Mouse (Mus musculus) heart, embryonic 12.5 days (tissue): ENCODE data around the gene Eipr1. TPM values are rescaled to one million over a fixed set of nuclear protein-coding genes. Genes with fewer than 3 reads are reported as not detected.

Experiments used
- ATAC-seq: fragments of 200-750 bp; cut with Nextera tagmentation; 2 replicates; pipeline ENCODE4 v1.8.0; 2017; ENCODE audit warnings: moderate TSS enrichment, moderate library complexity; ENCODE audit not compliant: insufficient number of reproducible peaks, low FRiP score
- H3K27ac ChIP-seq: fragments of 300-500 bp; sonication (generic); 2 replicates; pipeline ENCODE4 v1.5.1; 2016; ENCODE audit warnings: mild to moderate bottlenecking, moderate library complexity; ENCODE audit not compliant: poor library complexity, severe bottlenecking
- H3K27me3 ChIP-seq: fragments of 300-500 bp; sonication (generic); replicated peaks from 2 replicates; pipeline ENCODE4 v1.6.1; 2016; ENCODE audit warnings: mild to moderate bottlenecking, moderate library complexity
- H3K36me3 ChIP-seq: fragments of 300-500 bp; sonication (generic); 2 replicates; pipeline ENCODE4 v1.6.1; 2016; ENCODE audit warnings: mild to moderate bottlenecking, moderate library complexity
- H3K4me1 ChIP-seq: fragments of 300-500 bp; sonication (generic); replicated peaks from 2 replicates; pipeline ENCODE4 v1.6.1; 2016; ENCODE audit warnings: mild to moderate bottlenecking
- H3K4me2 ChIP-seq: fragments of 300-500 bp; sonication (generic); 2 replicates; pipeline ENCODE4 v1.6.1; 2016; ENCODE audit warnings: mild to moderate bottlenecking, moderate library complexity
- H3K4me3 ChIP-seq: fragments of 300-500 bp; sonication (generic); 2 replicates; pipeline ENCODE4 v1.5.1; 2016; ENCODE audit warnings: mild to moderate bottlenecking
- H3K9ac ChIP-seq: fragments of 300-500 bp; sonication (generic); 2 replicates; pipeline ENCODE4 v1.6.1; 2016; ENCODE audit warnings: mild to moderate bottlenecking, moderate library complexity
- H3K9me3 ChIP-seq: fragments of 300-500 bp; sonication (generic); replicated peaks from 2 replicates; pipeline ENCODE4 v1.6.1; 2016; ENCODE audit warnings: mild to moderate bottlenecking, moderate library complexity
- WGBS: fragments of 180-500 bp; shearing (Covaris S2); methylation state at CpG from one replicate; pipeline ENCODE4 v1.1.7; 2016; 5-methylcytosine and 5-hydroxymethylcytosine counted together
- polyA plus RNA-seq: library from polyadenylated mRNA; unstranded; fragments of >200 nt; fragmentation: Nextera tagmentation; extraction: Ambion mirVana; gene quantifications from 2 replicates; pipeline ENCODE4 v1.2.1, GENCODE M21; 2016

The Eipr1 gene
- polyA plus RNA-seq, 1 experiment from 2014 or later, result 20.9 TPM

DNA sequence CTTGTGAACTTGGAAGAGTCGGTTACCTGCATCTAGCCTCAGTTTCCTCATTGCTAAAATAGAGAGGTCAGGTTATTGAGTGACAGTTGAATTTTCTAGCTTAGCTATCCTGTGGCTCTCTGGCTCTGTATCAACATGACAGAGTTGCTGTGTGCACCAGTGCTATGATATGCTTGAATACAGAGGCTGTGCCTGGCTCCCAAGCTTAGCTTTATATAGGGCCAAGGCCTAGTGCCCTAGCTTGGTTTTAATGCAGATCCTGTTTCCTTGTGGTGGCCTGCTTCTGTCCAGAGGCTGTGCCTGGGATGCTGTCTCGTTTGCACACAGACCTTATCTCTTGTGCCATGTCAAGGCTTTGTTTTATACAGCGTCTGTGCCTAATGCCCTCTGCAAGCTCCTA, 66.3 kb downstream of the Eipr1 start:
- H3K4me1 ChIP-seq, result peaks cover 20% of the 10 kb centered on the region
- no peak overlapping the region for H3K27ac ChIP-seq
- H3K36me3 ChIP-seq, result no peaks in the 10 kb centered on the region
- 0 out of 2 replicates have a peak, but pooled peaks cover 4% of the 10 kb centered on the region for H3K9me3 ChIP-seq
- no peak overlapping the region for H3K9ac ChIP-seq
- 28% methylated on average over 3 of the region's 3 CpGs for WGBS
- no peak for ATAC-seq
- H3K4me2 ChIP-seq, result no peak overlapping the region
- no peak overlapping the region for H3K4me3 ChIP-seq
- no peaks in the 10 kb centered on the region for H3K27me3 ChIP-seq

DNA sequence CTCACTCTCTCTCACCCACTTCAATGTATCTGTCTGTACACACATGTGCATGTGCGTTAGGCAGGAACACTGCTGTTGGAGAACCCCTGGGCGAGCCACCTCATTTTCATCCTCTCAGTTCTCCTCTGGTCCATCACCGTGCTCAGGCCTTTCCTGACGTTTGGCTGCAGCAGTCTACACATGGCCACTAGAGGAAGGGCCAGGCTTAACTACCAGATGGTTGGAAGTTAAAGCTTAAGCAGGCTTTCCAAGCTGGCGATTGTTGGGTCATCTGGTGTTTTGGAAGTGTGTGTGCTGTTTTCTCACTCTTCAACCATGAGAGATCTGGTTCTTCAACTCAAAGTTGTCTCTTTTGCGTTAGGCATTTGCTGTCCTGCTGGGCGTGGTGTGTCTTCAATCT, 71.9 kb downstream of the Eipr1 start:
- H3K4me2 ChIP-seq, result no peak overlapping the region
- no peaks in the 10 kb centered on the region for H3K27me3 ChIP-seq
- H3K4me3 ChIP-seq, result no peak overlapping the region
- ATAC-seq, result no peak
- H3K4me1 ChIP-seq, result no peaks in the 10 kb centered on the region
- no peaks in the 10 kb centered on the region for H3K9me3 ChIP-seq
- no peak overlapping the region for H3K27ac ChIP-seq
- no peak overlapping the region for H3K9ac ChIP-seq
- H3K36me3 ChIP-seq, result no peaks in the 10 kb centered on the region
- 89% methylated on average over 7 of the region's 7 CpGs for WGBS

DNA sequence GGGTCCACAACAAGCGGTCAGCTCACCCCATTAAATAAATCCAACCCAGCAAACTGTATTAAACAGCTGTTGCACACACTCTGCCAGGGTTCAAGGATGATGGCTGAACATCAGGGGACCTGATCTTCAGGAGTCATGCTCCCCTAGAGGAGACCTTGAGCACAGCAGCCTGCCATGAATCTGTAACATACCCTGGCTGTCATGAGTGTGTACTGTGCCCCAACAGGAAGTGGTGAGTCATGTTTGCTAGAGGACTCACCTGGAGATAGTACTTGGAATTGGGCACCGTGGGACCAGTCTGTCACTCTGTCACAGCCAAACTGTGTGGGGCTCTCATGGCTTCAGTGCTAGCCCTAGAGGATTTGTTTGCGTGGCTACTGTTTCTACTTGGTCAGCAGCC, 77.9 kb downstream of the Eipr1 start:
- Histone ChIP-seq H3K9ac (no peak overlapping the region), H3K9me3 (no peaks in the 10 kb centered on the region), H3K4me2 (no peak overlapping the region), H3K36me3 (peaks cover 7% of the 10 kb centered on the region; the same call in 1 of the 2 replicates), H3K27me3 (no peaks in the 10 kb centered on the region), H3K4me1 (0 out of 2 replicates have a peak, but pooled peaks cover 4% of the 10 kb centered on the region), H3K27ac (no peak overlapping the region), H3K4me3 (no peak overlapping the region)
- WGBS, result 80% methylated on average over 3 of the region's 3 CpGs
- peak; percentile 57; the same call in 1 of the 2 replicates for ATAC-seq

DNA sequence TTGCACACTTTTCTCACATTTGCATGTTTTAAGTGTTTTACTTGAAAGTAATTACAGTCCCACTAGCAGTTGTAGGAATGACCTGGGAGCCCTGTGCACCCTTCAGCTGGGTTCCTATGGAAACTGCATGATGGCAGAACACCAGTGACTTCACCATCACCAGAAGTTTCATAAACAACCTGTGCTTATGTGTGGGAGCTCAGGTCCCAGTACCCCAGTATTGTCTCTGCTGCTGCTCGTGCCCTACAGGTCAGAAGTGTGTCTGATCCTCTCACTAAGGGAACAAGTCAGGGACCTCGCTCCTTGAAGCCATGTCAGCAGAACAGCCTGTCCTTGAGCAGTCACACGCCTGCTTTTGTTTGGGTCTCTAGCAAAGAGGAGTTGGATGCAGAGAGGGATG, 78.9 kb downstream of the Eipr1 start:
- 81% methylated on average over 3 of the region's 3 CpGs for WGBS
- no peak overlapping the region for H3K4me3 ChIP-seq
- H3K4me2 ChIP-seq, result no peak overlapping the region
- no peaks in the 10 kb centered on the region for H3K27me3 ChIP-seq
- H3K4me1 ChIP-seq, result 0 out of 2 replicates have a peak, but pooled peaks cover 4% of the 10 kb centered on the region
- no peak overlapping the region for H3K27ac ChIP-seq
- peaks cover 7% of the 10 kb centered on the region; the same call in 1 of the 2 replicates for H3K36me3 ChIP-seq
- H3K9me3 ChIP-seq, result no peaks in the 10 kb centered on the region
- ATAC-seq, result no peak
- H3K9ac ChIP-seq, result no peak overlapping the region

DNA sequence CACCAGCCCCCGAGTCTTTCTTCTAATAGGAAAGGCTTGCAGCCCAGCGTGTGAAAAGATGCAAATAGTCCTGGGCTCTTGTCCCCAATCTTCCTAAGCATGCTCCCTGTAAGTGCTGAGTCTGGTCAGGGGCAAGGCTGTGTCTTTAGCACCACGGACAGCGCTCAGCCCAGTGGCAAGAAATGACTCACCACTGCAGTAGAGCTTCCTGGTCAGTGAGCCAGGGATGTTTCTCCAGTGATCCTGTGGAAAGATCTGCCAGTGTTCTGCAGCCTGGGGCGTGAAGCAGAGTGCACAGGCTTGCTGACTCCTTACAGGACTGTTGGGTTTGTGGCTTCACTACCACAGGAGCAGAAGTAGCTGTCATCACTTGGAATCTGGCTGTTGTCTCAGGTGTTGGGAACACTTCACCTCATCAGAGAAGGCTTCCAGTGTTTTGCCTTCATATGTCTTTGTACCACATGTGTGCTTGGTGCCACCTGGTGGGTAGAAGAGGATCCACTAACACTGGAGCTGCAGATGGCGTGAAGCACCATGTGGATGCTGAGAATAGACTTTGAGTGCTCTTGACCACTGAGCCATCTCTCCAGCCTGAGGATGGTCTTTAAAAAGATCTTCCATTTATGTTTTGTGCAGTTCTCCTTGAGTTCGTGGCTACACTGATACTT, 79.6 kb downstream of the Eipr1 start:
- Histone ChIP-seq H3K4me3 (no peak overlapping the region), H3K4me1 (0 out of 2 replicates have a peak, but pooled peaks cover 4% of the 10 kb centered on the region), H3K27me3 (no peaks in the 10 kb centered on the region), H3K4me2 (no peak overlapping the region), H3K9ac (no peak overlapping the region), H3K9me3 (no peaks in the 10 kb centered on the region), H3K36me3 (peaks cover 7% of the 10 kb centered on the region; the same call in 1 of the 2 replicates), H3K27ac (no peak overlapping the region)
- 30% methylated on average over 7 of the region's 7 CpGs for WGBS
- ATAC-seq, result peak; percentile 66; the same call in 1 of the 2 replicates

DNA sequence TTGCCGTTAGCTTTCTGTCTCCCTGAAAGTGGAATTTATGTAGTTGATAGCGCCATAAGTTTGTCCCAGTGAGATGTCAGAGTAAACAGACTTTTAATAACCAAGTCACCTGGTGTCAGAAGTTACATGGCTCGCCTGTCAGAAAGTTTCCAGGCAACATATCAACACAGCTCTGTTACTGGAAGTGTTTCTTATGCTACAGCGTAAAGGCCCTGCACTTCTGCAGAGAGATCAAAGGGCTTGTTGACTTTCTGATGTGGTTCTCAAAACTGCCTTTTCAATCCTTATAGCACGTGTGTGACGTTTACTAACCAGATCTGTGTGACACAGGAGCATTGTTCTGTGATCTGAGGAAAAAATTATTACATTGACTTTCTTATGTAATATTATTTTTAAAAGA, 82.7 kb downstream of the Eipr1 start:
- H3K27me3 ChIP-seq, result no peaks in the 10 kb centered on the region
- 80% methylated on average over 6 of the region's 6 CpGs for WGBS

DNA sequence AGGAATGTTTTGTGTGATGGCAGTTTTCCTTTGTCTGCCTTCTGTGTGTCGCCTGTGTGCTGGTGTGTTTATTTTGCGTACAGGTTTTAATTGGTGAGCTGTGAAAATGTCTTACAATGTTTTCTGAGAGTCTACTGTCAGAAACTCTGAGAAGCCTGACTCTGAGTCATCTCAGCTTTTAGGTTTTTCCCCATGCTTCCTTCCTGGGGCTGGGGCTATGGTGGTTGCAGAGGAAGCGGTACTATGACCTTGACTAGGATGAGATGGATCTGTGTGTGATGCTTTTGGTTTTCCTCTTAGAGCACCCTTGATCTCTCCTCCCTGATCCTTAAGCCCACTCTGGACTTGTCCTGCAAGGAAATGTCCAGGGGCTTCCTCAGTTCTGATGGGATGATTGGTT, 84.1 kb downstream of the Eipr1 start:
- WGBS, result 86% methylated on average over 3 of the region's 3 CpGs

More for the DNA sequence above, 82.7 kb downstream of the Eipr1 start:
- Histone ChIP-seq H3K36me3 (peaks cover 4% of the 10 kb centered on the region; the same call in 1 of the 2 replicates), H3K9ac (no peak overlapping the region), H3K4me2 (no peak overlapping the region), H3K4me3 (no peak overlapping the region), H3K27ac (no peak overlapping the region), H3K9me3 (no peaks in the 10 kb centered on the region), H3K4me1 (peaks cover 20% of the 10 kb centered on the region)
- no peak for ATAC-seq

DNA sequence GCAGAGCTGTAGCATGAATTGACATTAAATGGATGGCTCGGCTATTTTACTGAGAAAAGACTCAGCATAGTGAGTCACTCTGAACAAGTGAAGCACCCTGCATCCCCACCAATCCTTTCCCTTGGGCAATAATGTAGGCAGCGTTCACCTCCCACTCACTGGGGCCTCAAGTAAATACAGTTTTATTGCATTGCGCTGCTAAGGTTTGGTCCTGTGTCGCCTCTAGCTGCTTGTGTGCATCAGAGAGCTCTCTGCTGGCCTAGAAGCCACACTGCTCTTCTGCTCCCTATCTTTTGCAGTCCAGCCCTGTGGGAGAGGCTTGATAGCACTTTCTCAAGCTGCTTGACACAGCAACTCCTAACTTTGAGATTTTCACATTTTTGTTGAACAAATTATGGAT, 86.7 kb downstream of the Eipr1 start:
- no peak overlapping the region for H3K4me3 ChIP-seq
- H3K9me3 ChIP-seq, result 0 out of 2 replicates have a peak, but pooled peaks cover 6% of the 10 kb centered on the region
- H3K36me3 ChIP-seq, result no peaks in the 10 kb centered on the region
- H3K27ac ChIP-seq, result no peak overlapping the region
- no peaks in the 10 kb centered on the region for H3K27me3 ChIP-seq
- peaks cover 23% of the 10 kb centered on the region for H3K4me1 ChIP-seq
- ATAC-seq, result no peak
- WGBS, result 73% methylated on average over 4 of the region's 4 CpGs
- no peak overlapping the region for H3K4me2 ChIP-seq
- H3K9ac ChIP-seq, result no peak overlapping the region

More for the DNA sequence above, 84.1 kb downstream of the Eipr1 start:
- no peak overlapping the region for H3K27ac ChIP-seq
- H3K4me3 ChIP-seq, result no peak overlapping the region
- peaks cover 20% of the 10 kb centered on the region for H3K4me1 ChIP-seq
- no peak for ATAC-seq
- H3K9ac ChIP-seq, result no peak overlapping the region
- H3K36me3 ChIP-seq, result no peaks in the 10 kb centered on the region
- no peaks in the 10 kb centered on the region for H3K27me3 ChIP-seq
- H3K9me3 ChIP-seq, result no peaks in the 10 kb centered on the region
- no peak overlapping the region for H3K4me2 ChIP-seq

DNA sequence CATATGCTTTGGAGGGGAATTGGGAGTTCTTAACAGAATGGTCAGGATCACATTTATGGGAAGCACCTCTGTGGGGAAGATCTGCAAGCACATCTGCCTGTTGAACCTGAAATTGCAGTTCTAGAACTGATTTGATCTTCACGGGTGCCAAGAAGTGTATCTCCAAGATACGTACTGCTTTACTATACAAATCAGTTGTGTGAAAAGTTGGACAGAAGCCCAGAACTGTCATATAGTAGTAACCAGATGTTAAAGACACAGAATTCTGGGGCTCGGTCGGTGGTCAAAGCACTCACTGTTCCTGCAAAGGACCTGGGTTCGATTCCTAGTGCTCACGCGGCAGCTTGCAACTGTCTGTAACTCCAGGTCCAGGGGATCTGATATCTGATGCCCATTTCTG, 87.4 kb downstream of the Eipr1 start:
- Histone ChIP-seq H3K9ac (no peak overlapping the region), H3K9me3 (0 out of 2 replicates have a peak, but pooled peaks cover 6% of the 10 kb centered on the region), H3K4me3 (no peak overlapping the region), H3K4me1 (peaks cover 23% of the 10 kb centered on the region), H3K4me2 (no peak overlapping the region), H3K36me3 (no peaks in the 10 kb centered on the region), H3K27ac (no peak overlapping the region), H3K27me3 (no peaks in the 10 kb centered on the region)
- ATAC-seq, result no peak
- WGBS, result 64% methylated on average over 7 of the region's 7 CpGs

DNA sequence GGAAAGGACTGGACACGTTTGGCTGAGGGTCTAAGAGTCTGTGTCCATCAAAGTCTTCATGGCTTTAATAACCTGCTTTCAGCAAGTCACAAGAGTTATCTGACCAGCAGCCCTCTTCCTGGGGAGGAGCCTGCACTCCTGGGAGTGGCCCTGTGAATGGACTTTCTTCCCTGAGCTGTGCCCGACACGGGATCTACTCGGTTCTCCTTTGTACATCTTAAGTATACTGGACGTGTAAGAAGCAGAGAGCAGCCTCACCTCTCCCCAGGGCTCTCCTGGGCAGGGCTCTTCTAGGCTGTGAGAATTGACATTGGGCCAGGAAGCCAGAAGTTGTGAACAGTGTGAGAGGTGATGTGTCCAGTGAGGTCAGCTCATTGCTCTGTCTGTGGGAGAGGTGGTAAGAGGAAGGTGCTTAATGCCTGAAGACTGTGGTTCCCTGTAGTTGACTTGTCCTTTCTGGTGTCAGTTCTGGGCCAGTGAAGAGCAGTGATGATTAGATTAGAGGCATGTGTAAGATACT, 89.6 kb downstream of the Eipr1 start:
- Histone ChIP-seq H3K4me2 (no peak overlapping the region), H3K27ac (no peak overlapping the region), H3K4me1 (peaks cover 23% of the 10 kb centered on the region), H3K9me3 (0 out of 2 replicates have a peak, but pooled peaks cover 6% of the 10 kb centered on the region), H3K36me3 (no peaks in the 10 kb centered on the region), H3K9ac (no peak overlapping the region), H3K4me3 (no peak overlapping the region), H3K27me3 (no peaks in the 10 kb centered on the region)
- 46% methylated on average over 5 of the region's 5 CpGs for WGBS
- no peak for ATAC-seq

DNA sequence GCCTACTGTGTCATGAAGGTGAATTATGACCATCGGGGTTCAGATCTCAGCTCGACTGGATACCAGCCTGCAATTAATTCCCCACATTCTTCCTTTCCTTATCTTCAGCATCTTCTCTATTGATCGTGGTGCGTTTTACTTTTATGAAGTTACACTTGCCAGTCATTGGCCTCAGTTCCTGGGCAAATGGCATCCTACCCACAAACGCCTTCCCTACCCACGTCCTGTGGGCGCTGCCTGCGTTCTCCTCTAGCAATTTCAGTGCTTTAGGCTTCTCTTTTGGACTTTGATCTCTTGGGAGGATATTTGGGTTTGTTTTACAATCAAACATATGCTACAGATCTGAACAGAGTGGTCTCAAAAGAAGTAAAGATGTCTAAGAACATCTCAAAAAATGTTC, 94.2 kb downstream of the Eipr1 start:
- no peak overlapping the region for H3K4me2 ChIP-seq
- H3K4me3 ChIP-seq, result no peak overlapping the region
- no peaks in the 10 kb centered on the region for H3K27me3 ChIP-seq
- H3K4me1 ChIP-seq, result 0 out of 2 replicates have a peak, but pooled peaks cover 6% of the 10 kb centered on the region
- H3K9ac ChIP-seq, result no peak overlapping the region
- ATAC-seq, result no peak
- WGBS, result 91% methylated on average over 8 of the region's 8 CpGs
- 0 out of 2 replicates have a peak, but pooled peaks cover 6% of the 10 kb centered on the region for H3K9me3 ChIP-seq
- H3K36me3 ChIP-seq, result no peaks in the 10 kb centered on the region
- H3K27ac ChIP-seq, result no peak overlapping the region
